Mouse (Mus musculus) thymus, adult 18-20 months (tissue): ENCODE data around the gene Efs.

Experiments
- DNase-seq, 2 experiments: peaks; one replicate each; pipeline ENCODE4 v3.0.0; 2022; ENCODE audit warnings: mixed read lengths in 2 of 2

Gene Efs

DNA sequence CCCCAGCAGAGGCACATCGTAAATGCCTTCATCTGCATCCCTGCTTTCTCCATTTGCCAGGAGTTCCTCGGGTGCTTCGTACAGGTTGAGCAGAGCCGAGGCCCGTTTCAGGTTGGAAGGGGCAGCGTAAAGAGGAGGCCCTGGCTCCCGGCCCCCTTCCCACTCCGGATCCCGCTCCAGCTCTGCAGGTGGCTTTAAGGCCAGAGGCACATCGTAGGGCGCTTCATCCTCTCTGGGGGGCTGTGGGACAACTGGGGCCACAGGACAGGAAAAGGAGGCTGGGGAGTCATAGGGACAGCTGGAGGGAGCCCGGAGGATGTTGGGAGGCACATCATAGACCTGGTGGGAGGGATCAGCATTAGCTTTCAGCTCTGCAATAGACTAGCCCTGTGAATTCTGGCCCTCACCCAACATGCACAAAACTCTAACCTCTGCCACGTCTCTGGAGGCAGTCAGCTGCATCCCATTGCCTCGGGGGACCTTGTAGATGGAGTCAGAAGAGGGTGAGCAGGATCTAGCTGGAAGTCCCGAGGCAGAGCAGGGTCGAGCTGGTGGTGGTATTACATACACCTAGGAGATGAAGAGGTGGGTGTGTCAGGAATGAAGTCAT lies 5.7 kb downstream of the Efs start:
- no peak for DNase-seq

DNA sequence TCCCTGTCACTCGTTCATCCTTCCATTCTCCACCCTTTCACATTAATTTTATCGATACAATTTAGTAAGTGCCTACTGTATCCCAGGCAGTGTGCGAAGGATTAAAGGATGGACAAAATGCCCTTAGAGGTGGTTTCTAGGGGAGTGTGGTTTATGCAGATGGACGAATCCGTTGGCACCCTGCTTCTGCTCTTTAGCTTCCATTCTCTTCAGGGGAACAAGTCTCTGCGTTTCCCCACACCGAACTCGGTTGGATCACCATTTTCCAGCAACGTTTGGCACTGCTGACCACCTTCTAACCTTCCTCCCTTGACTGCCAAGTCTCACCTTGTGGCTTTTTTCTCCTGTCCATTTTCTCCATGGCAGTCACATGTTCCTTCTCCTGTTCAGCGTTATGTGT lies 12.6 kb downstream of the Efs start:
- DNase-seq, result no peak

DNA sequence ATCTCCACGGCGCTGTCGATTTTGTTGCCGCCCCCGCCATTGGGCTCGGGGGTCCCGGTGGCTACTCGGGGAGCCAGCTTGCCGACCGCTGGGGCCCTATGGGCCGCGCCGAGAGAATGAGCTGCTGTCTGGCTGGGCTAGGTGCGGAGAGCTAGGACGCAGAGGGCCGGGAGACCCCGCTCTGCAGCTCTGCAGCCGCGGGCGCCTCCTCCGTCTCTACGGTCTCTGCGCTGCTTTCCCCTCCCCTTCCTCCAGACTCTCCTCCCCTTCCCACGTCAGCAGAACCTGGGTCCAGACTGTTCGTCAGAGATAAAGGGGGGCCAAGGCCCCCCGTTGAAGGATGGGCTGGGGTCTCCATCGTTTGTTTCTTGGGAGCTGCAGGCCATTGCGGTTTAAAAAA lies 13.0 kb downstream of the Efs start, which contains the start of gene Slc22a17:
Gene Slc22a17, minus strand, starts transcription at position 247 of the 400 bp plus-strand sequence.
- no peak for DNase-seq

GRCm38 (mm10) chr14:54912109-54912850 lies 13.6 kb downstream of the Efs start:
- DNase-seq, result no peak

DNA sequence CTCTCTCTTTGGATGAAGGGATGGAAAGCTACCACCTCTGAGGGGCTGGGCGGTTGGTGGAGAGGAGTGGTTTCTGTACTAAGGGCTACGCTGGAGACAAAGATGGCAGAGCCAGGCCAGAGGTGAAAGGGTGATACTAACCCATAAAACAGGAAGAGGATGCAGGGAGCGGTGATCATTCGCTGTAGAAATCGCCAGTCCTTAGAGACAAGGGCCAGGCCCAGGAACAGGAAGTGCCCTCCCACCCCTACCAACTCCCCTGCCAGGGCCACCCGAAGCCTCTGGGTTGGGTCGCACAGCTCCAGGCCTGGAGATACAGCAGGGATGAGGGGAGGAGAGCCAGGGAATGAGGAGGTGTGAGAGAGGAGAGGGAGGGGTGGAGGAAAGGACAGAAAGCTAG lies 17.2 kb downstream of the Efs start:
- no peak for DNase-seq

DNA sequence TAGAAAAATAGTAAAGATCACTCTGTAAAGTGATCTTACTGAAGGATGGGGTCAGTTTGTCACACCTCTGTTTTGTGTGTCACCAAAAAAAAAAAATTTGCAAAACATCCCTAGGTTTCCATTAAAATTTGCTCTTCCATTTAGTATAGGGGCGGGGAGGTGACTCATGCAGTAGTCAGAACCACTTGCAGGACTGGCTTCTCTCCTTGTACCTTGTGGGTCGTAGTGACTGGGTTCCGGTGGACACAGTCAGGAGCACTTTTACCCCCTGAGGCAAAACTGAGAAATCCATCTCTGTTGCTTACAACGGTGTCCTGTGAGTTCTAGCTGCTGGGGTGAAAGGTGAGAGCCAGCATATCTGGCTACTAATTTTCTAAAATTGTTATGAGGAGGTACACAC lies 22.3 kb downstream of the Efs start:
- no peak for DNase-seq

GRCm38 (mm10) chr14:54900383-54900782 lies 25.5 kb downstream of the Efs start:
- peak in 1 of 2 experiments; percentile 33 for DNase-seq

- DNase-seq, result no peak
Observed at GRCm38 (mm10) chr14:54897445-54897844, 28.5 kb downstream of the Efs start.

DNA sequence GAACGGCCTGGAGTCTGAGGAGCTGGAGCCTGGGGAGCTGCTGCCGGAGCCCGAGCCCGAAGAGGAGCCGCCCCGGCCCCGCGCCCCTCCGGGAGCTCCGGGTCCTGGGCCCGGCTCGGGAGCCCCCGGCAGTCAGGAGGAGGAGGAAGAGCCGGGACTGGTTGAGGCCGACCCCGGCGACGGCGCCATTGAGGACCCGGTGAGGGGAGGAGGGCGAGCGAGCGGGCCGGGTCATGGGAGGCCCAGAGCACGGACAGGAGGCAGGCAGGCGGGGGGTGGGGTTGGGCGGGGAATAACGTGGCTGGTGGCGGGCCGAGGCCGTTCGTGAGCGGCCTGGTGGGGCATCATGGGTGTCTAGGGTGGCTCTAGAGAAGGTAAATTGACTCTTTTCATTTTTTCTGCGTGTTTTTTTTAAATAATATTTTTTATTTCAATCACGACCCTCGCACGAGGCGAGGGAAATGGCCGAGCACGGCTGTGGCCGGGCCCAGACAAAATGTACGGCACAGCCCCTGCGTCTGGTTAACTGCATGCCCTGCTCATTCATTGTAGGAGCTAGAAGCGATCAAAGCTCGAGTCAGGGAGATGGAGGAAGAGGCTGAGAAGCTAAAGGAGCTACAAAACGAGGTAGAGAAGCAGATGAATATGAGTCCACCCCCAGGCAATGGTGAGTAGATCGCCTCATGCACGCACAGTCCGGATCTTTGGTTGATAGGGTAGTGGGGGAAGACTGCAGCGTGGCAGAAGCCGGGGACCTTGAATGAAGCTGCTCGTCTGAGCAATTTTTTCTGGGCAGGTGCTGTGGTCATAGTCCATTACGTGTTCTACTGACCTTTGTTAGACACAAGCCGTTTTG lies 31.4 kb downstream of the Efs start:
- peak in 1 of 2 experiments; percentile 61 for DNase-seq

GRCm38 (mm10) chr14:54893651-54894181 lies 32.2 kb downstream of the Efs start:
- DNase-seq, result peak; percentile 95 to 99

GRCm38 (mm10) chr14:54892200-54892599 lies 33.7 kb downstream of the Efs start, which contains the start of gene Pabpn1:
Pabpn1 (plus strand) TSS chr14:54892500.
- DNase-seq, result no peak

- no peak for DNase-seq
Observed at GRCm38 (mm10) chr14:54885309-54885708, 40.6 kb downstream of the Efs start.

DNA sequence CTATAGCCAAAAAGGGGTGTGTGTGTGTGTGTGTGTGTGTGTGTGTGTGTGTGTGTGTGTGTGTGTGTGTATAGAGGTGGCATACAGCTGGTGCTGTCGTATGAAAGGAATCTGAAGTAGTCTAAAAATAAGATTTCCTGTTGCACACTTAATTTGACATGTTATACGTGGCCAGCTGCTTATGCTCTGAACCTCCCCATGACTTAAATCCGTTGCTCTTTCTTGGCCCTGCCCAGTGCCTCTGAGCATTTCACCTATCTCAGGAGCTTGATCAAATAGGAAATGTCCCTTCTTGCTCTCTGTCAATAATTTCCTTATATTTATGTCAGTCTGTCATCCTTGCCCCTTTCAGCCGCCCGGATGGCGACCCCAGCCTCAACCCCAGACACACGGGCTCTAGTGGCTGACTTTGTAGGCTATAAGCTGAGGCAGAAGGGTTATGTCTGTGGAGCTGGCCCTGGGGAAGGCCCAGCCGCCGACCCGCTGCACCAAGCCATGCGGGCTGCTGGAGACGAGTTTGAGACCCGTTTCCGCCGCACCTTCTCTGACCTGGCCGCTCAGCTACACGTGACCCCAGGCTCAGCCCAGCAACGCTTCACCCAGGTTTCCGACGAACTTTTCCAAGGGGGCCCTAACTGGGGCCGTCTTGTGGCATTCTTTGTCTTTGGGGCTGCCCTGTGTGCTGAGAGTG lies 41.8 kb downstream of the Efs start:
- no peak for DNase-seq

DNA sequence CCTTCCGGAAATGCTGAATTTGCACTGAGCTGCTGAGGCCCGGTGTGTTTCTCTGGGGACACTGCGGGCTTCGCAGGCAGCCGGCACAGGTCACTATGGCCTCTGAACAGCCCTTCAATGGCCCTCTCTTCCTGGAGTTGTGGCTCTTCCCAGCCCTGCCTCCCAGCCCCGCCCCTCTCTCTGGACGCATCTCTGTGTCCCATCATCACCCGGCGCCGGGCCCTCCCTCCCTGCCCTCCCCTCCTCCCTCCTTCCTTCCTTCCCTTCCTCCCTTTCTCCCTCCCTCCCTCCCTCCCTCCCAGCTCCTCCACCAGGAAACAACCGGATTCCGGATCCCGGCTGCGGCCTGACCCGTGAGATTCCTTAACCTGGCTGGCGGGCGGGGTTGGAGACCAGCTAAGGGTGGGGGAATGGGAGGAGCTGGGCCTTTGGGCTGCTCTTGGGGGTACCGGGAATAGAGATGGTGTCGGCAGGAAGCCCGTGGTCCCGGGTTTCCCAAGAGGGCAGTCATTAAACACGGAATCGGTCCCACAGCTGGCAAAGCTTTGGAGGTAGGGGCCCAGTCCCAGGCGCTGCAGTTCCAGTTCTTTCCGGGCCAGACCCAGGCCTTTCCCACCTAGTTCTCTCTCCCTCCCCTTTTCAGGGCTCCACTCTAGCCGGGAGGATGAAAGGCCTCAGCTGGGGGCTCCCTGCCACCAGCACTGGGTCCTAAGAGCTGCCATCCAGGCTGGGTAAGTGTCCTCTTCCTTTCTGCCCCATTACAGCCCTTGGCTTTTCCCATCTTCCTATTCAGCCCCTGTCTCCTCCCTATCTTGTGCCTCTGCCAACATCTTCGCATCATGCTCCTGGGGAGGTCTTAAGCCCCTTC lies 42.5 kb downstream of the Efs start, which contains the start of the genes Bcl2l2 and Gm20521:
Gene Bcl2l2, plus strand, starts transcription at position 224 of the 868 bp plus-strand sequence.
Gene Gm20521, plus strand, starts transcription at position 288 of the 868 bp plus-strand sequence.
- DNase-seq, result peak in 1 of 2 experiments; percentile 28

GRCm38 (mm10) chr14:54877048-54877715 lies 48.7 kb downstream of the Efs start, which contains the start of gene Ppp1r3e:
Ppp1r3e (minus strand) TSS chr14:54877550.
- DNase-seq, result peak; percentile 45 to 54

- peak; percentile 71 to 78 for DNase-seq
Observed at GRCm38 (mm10) chr14:54876539-54877047, 49.3 kb downstream of the Efs start.

GRCm38 (mm10) chr14:54875844-54876538 lies 49.9 kb downstream of the Efs start:
- no peak for DNase-seq

- DNase-seq, result no peak
Observed at GRCm38 (mm10) chr14:54874165-54874564, 51.8 kb downstream of the Efs start.

- no peak for DNase-seq
Observed at GRCm38 (mm10) chr14:54870861-54871260, 55.1 kb downstream of the Efs start, which contains the start of gene Homez. Homez (minus strand) TSS chr14:54870961.

- no peak for DNase-seq
Observed at GRCm38 (mm10) chr14:54868026-54868425, 57.9 kb downstream of the Efs start.
